Mouse (Mus musculus) gastrocnemius, postnatal 25 days (tissue): ENCODE data around the gene Slc51a. TPM values are rescaled to one million over a fixed set of nuclear protein-coding genes. Genes with fewer than 3 reads are reported as not detected.

Experiments used
- DNase-seq: peaks from one replicate; pipeline ENCODE4 v3.0.0; 2022
- total RNA-seq, 2 experiments: library from RNA; stranded (reverse); gene quantifications; 1 replicate in 1 of 2; 2 replicates in 1 of 2; pipeline ENCODE4 v1.2.3; 2021

The Slc51a gene
- total RNA-seq, 2 experiments from 2014 or later, result not detected

GRCm38 (mm10) chr16:32430474-32431046 is 57.1 kb downstream of the Slc51a start, which contains the start of gene Pcyt1a:
TSS of gene Pcyt1a (plus strand) at chr16:32430921.
- DNase-seq, result peak; percentile 92

GRCm38 (mm10) chr16:32427506-32427905 is 60.2 kb downstream of the Slc51a start:
- DNase-seq, result no peak

Other genes with a start within 250 kb of the Slc51a start
- gene Fbxo45, start 240.7 kb downstream of the Slc51a start, total RNA-seq, result 10 to 100 TPM; 13.8 to 13.9 TPM
- gene Wdr53, start 240.7 kb downstream of the Slc51a start, total RNA-seq, result 1 to 10 TPM; 5.2 TPM
- 10 to 100 TPM; 48.0 to 55.0 TPM for gene Smco1, start 216.4 kb downstream of the Slc51a start, total RNA-seq
- gene Rnf168, start 210.4 kb downstream of the Slc51a start, total RNA-seq, result 10 to 100 TPM in 1 of 2 experiments, 1 to 10 TPM in 1; 9.8 to 10.5 TPM
- 10 to 100 TPM; 13.0 to 16.2 TPM for gene Ubxn7, start 155.6 kb downstream of the Slc51a start, total RNA-seq
- gene Tm4sf19, start 87.4 kb downstream of the Slc51a start, total RNA-seq, result not detected
- 1 to 10 TPM; 4.1 to 4.3 TPM for gene Tctex1d2, start 68.2 kb downstream of the Slc51a start, total RNA-seq
- 100 to 1,000 TPM in 1 of 2 experiments, 10 to 100 TPM in 1; 95.5 to 104 TPM for gene Pcyt1a, start 57.0 kb downstream of the Slc51a start, total RNA-seq
- not detected for gene Zdhhc19, start 8.4 kb upstream of the Slc51a start, total RNA-seq
- gene Tfrc, start 121.0 kb upstream of the Slc51a start, total RNA-seq, result 100 to 1,000 TPM; 192 to 211 TPM
- gene Tnk2, start 156.0 kb upstream of the Slc51a start, total RNA-seq, result 10 to 100 TPM; 35.7 to 41.4 TPM
- under 1 TPM; 0.08 to 0.43 TPM for gene Muc4, start 248.0 kb upstream of the Slc51a start, total RNA-seq